Mouse (Mus musculus) spleen, adult 2 months (tissue): Measurements from ENCODE around the gene Sft2d1. TPM values are rescaled to one million over a fixed set of nuclear protein-coding genes. Genes with fewer than 3 reads are reported as not detected.

Experiments
- DNase-seq, 2 experiments: peaks; one replicate each; pipeline versions ENCODE4 v3.0.0 to v3.0.0-alpha.2; 2012 to 2021; ENCODE audit warnings: low spot score in 2 of 2, low read depth in 1 of 2
- H3K27ac ChIP-seq: fragments of 200-500 bp; 2 replicates; pipeline ENCODE4 v1.5.1; 2012; ENCODE audit warnings: low read length, inconsistent platforms; ENCODE audit not compliant: insufficient read depth
- H3K27me3 ChIP-seq: fragments of 200-500 bp; 2 replicates; pipeline ENCODE4 v1.6.1; 2012; ENCODE audit warnings: mild to moderate bottlenecking, moderate library complexity, low read length, inconsistent platforms; ENCODE audit not compliant: control insufficient read depth, insufficient read depth
- H3K36me3 ChIP-seq: fragments of 200-500 bp; 2 replicates; pipeline ENCODE4 v1.6.1; 2012; ENCODE audit warnings: mild to moderate bottlenecking, low read length, inconsistent platforms; ENCODE audit not compliant: control insufficient read depth, insufficient read depth
- H3K4me1 ChIP-seq: fragments of 200-500 bp; 2 replicates; pipeline ENCODE4 v1.6.1; 2011; ENCODE audit warnings: inconsistent platforms; ENCODE audit not compliant: control insufficient read depth, insufficient read depth, insufficient read length
- H3K4me3 ChIP-seq: fragments of 200-500 bp; 2 replicates; pipeline ENCODE4 v1.5.1; 2011; ENCODE audit warnings: mild to moderate bottlenecking, inconsistent platforms; ENCODE audit not compliant: insufficient read depth, insufficient read length; ENCODE audit errors: extremely low read depth
- CTCF ChIP-seq: fragments of 200-500 bp; IDR thresholded peaks from 2 replicates; pipeline ENCODE4 v1.5.1; 2011; ENCODE audit warnings: mild to moderate bottlenecking, inconsistent platforms; ENCODE audit not compliant: insufficient read depth, insufficient read length, insufficient replicate concordance; ENCODE audit errors: extremely low read depth
- POLR2A ChIP-seq: fragments of 200-500 bp; IDR thresholded peaks from 2 replicates; pipeline ENCODE4 v1.6.1; 2011; ENCODE audit warnings: low read depth, low read length, inconsistent platforms
- WGBS: fragments of 180-500 bp; shearing (Covaris S2); methylation state at CpG from one replicate; pipeline ENCODE4 v1.1.7; 2018; 5-methylcytosine and 5-hydroxymethylcytosine counted together
- polyA plus RNA-seq: library from polyadenylated mRNA; depleted of rRNA; stranded (reverse); fragments of >200 nt; gene quantifications from 2 replicates; pipeline ENCODE4 v1.2.3, GENCODE M21; 2012

Gene Sft2d1
- polyA plus RNA-seq, 1 experiment = 61.4 TPM

DNA sequence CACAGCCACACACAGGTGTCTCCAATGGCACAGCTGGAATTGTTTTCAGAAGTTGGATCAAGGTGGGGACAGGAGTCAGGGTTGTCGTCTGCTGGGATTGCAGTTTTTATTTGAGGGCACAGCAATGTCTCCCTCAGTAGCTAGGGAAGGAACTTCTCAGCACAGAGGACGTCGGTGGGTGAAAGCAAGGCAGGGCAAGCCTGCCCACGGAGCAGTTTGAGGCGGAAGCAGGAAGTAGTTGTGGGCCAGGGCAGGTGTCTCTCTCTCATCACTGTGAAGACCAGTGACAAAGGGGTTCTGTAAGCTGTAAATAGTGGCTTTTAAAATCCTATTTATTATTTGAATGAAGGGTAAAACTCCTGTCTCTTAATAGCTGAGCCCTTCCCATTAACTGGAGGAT lies 31.8 kb downstream of the Sft2d1 start:
- H3K4me1 ChIP-seq = peaks cover 12% of the 10 kb centered on the region
- peaks cover 13% of the 10 kb centered on the region for H3K27me3 ChIP-seq
- no peaks in the 10 kb centered on the region for H3K36me3 ChIP-seq
- WGBS = 5% methylated on average over 5 of the region's 5 CpGs
- TF ChIP-seq CTCF = no peak
- no peak for TF ChIP-seq POLR2A
- no peak for DNase-seq
- H3K27ac ChIP-seq = no peak overlapping the region
- no peak overlapping the region for H3K4me3 ChIP-seq

GRCm38 (mm10) chr17:8343416-8343815 lies 32.5 kb downstream of the Sft2d1 start:
- Histone ChIP-seq H3K27ac (no peak overlapping the region), H3K27me3 (peaks cover 13% of the 10 kb centered on the region), H3K36me3 (no peaks in the 10 kb centered on the region), H3K4me3 (no peak overlapping the region), H3K4me1 (peaks cover 12% of the 10 kb centered on the region)
- no peak for TF ChIP-seq CTCF
- no peak for TF ChIP-seq POLR2A
- 89% methylated on average over 6 of the region's 6 CpGs for WGBS
- no peak for DNase-seq

DNA sequence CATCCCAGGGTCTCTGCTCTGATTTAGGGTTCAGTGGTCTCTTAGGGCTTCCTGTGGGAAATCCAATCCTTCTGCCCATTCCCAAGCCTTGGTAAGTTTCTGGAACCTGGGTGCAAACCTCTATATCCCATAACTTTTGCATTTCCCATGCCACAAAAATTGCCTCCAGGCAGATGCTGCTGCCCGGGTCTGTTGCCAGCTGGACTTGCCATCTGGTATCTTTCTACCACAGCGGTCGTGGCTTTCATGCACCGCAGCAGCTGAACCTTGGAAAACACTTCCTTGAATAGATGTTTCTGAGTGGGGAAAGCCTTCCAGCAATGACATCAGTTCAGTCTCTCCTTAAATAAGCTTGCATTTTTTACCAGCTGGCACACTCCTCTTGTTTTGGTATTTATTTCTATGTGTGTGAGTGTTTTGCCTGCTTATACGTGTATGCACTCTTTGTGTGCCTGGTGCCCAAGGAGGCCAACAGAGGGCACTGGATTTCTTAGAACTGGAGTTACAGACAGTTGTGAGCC lies 36.9 kb downstream of the Sft2d1 start:
- no peaks in the 10 kb centered on the region for H3K4me1 ChIP-seq
- H3K27me3 ChIP-seq = no peaks in the 10 kb centered on the region
- DNase-seq = no peak
- H3K36me3 ChIP-seq = no peaks in the 10 kb centered on the region
- TF ChIP-seq POLR2A (no peak), CTCF (no peak)
- 80% methylated on average over 5 of the region's 5 CpGs for WGBS
- H3K4me3 ChIP-seq = no peak overlapping the region
- H3K27ac ChIP-seq = no peak overlapping the region

DNA sequence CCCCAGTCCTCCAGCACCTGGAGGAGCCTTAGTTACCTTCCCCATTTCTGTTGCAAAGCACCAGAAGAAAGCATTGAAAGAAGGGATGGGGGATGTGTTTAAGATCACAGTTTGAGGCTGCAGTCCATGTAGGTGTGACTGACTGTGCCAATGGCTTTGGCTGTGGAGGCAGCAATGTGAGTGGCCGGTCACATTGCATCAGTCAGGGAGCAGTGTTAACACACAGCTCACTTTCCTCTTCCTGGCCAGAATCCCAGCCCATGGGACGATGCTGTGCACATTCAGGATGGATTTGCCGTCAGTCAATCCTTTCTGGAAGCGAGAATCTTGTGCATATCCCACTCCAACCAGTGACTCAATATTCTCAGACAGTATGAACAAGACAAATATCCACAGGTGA lies 38.0 kb downstream of the Sft2d1 start:
- no peak for TF ChIP-seq CTCF
- no peak for TF ChIP-seq POLR2A
- no peak overlapping the region for H3K4me3 ChIP-seq
- no peaks in the 10 kb centered on the region for H3K36me3 ChIP-seq
- 84% methylated on average over 4 of the region's 4 CpGs for WGBS
- H3K27me3 ChIP-seq = no peaks in the 10 kb centered on the region
- no peak overlapping the region for H3K27ac ChIP-seq
- no peaks in the 10 kb centered on the region for H3K4me1 ChIP-seq
- DNase-seq = no peak

GRCm38 (mm10) chr17:8351088-8351487 lies 40.2 kb downstream of the Sft2d1 start:
- H3K27me3 ChIP-seq = no peaks in the 10 kb centered on the region
- H3K36me3 ChIP-seq = no peaks in the 10 kb centered on the region
- no peak overlapping the region for H3K27ac ChIP-seq
- DNase-seq = no peak
- H3K4me3 ChIP-seq = no peak overlapping the region
- WGBS = 86% methylated on average over 7 of the region's 7 CpGs
- TF ChIP-seq POLR2A = no peak
- no peak for TF ChIP-seq CTCF
- H3K4me1 ChIP-seq = no peaks in the 10 kb centered on the region

- Histone ChIP-seq H3K27me3 (no peaks in the 10 kb centered on the region), H3K4me1 (no peaks in the 10 kb centered on the region), H3K27ac (no peak within 1 kb of the TSS), H3K4me3 (no peak within 1 kb of the TSS), H3K36me3 (no peaks in the 10 kb centered on the region)
- 83% methylated on average over 6 of the region's 6 CpGs for WGBS
- TF ChIP-seq CTCF (no peak), POLR2A (no peak)
- DNase-seq = no peak
These were observed 44.8 kb downstream of the Sft2d1 start, which contains the start of gene T2 for GRCm38 (mm10) chr17:8355692-8356091. Gene T2, plus strand, starts transcription at chr17:8355992.

- no peak overlapping the region for H3K4me3 ChIP-seq
- H3K4me1 ChIP-seq = no peaks in the 10 kb centered on the region
- DNase-seq = no peak
- H3K27me3 ChIP-seq = no peaks in the 10 kb centered on the region
- no peak overlapping the region for H3K27ac ChIP-seq
- H3K36me3 ChIP-seq = no peaks in the 10 kb centered on the region
- 91% methylated on average over 6 of the region's 6 CpGs for WGBS
- no peak for TF ChIP-seq CTCF
- no peak for TF ChIP-seq POLR2A
These were observed 46.6 kb downstream of the Sft2d1 start for GRCm38 (mm10) chr17:8357498-8357897.
